Mouse (Mus musculus): ENCODE data around the gene Shb. TPM values are rescaled to one million over a fixed set of nuclear protein-coding genes. Genes with fewer than 3 reads are reported as not detected.

Shb gene
- polyA plus RNA-seq, 1 experiment = 11.4 TPM

DNA sequence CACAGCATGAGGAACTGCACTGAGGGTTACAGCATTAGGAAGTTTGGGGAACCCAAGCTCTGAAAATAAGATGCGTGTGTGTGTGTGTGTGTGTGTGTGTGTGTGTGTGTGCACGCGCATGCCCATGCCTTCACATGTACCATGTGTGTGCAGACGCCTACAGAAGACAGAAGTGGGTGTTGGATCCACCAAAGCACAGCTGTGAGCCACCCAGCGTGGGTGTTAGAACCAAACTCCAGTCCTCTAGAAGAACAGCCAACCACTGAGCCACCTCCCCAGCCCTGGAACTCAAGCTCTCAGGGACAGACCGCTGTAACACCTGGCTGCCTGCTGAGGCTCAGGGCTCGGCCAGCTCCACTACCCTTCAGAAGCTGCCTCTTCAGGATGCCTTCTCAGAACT lies 83.8 kb downstream of the Shb start:
- no peak for TF ChIP-seq POLR2A (IDR thresholded peaks at IDR 0.05; ENCODE audit: low read depth, low read length)
- TF ChIP-seq CTCF (IDR thresholded peaks at IDR 0.05; ENCODE audit: borderline replicate concordance, insufficient read depth, low read length) = no peak
- Histone ChIP-seq H3K4me1 (ENCODE audit: control insufficient read depth, insufficient read depth, low read length) (0 out of 2 replicates have a peak, but pooled peaks cover 2% of the 10 kb centered on the region), H3K27ac (ENCODE audit: insufficient read depth, low read length) (no peak overlapping the region), H3K4me3 (ENCODE audit: insufficient read depth, low read length) (no peak overlapping the region)

DNA sequence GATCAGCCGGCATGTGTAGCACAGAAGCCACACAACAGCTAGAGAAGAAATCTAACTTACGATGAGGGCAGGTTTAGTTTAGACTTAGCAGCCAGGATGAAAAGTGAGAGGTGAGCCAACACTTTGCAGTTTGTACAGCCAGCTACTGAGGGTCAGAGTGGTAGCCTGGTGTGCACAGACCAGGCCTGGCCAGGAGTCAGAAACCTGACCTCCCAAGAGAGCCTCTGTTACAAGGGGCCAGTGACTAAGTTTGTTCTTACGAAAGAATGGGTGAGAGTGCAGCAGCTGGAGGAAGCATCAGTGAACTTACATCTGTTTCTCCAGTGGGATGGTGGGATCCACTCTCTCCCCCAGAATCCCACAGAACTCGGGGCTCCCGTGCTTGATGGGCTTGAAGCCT lies 85.1 kb downstream of the Shb start:
- Histone ChIP-seq H3K27ac (ENCODE audit: insufficient read depth, low read length) (no peak overlapping the region), H3K4me1 (ENCODE audit: control insufficient read depth, insufficient read depth, low read length) (no peaks in the 10 kb centered on the region)
- TF ChIP-seq CTCF (IDR thresholded peaks at IDR 0.05; ENCODE audit: borderline replicate concordance, insufficient read depth, low read length) (no peak), POLR2A (IDR thresholded peaks at IDR 0.05; ENCODE audit: low read depth, low read length) (no peak)

DNA sequence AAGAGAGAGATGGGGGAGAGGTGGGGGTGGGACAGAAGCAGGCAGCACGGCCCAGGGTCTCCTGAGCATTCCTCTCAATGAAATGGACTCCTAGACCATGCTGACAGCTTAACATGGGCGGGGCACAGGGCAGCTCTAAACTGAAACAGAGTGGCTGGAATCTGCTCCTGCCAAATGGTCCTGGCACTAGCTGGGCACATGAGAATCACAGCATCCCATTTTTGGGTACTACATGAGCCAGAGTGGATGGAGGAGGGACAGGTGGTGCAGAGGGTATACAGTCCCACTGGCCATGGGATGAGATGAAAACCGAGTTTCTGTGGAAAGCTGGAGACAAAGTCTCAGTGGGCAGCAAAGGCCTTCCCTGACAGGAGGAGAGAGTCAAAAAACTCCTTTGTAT lies 87.0 kb downstream of the Shb start:
- Histone ChIP-seq H3K4me1 (ENCODE audit: control insufficient read depth, insufficient read depth, low read length) (no peaks in the 10 kb centered on the region), H3K4me3 (ENCODE audit: insufficient read depth, low read length) (no peak overlapping the region), H3K27ac (ENCODE audit: insufficient read depth, low read length) (no peak overlapping the region)
- TF ChIP-seq CTCF (IDR thresholded peaks at IDR 0.05; ENCODE audit: borderline replicate concordance, insufficient read depth, low read length) = no peak
- no peak for TF ChIP-seq POLR2A (IDR thresholded peaks at IDR 0.05; ENCODE audit: low read depth, low read length)

More for the DNA sequence above, 85.1 kb downstream of the Shb start:
- no peak overlapping the region for H3K4me3 ChIP-seq (ENCODE audit: insufficient read depth, low read length)

DNA sequence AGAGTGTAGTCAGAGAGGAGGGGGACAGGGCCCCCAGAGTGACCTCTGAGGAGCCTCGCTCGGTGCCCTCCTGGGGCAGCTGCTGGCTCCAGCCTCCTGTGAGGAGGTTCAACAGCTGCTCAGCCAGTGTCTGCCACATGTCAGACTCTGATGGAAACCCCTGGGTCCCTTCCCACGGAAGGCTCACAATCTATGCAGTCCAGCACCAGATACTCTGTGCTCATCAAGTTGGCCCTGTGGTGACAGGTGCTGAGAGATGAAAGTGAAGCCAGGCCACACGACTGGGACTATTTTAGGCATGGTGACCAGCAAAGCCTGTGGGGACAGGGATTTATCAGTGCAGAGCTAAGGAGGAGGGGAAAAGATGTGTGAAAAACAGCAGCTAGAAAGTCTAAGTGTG lies 87.5 kb downstream of the Shb start:
- Histone ChIP-seq H3K4me1 (ENCODE audit: control insufficient read depth, insufficient read depth, low read length) (no peaks in the 10 kb centered on the region), H3K4me3 (ENCODE audit: insufficient read depth, low read length) (no peak overlapping the region), H3K27ac (ENCODE audit: insufficient read depth, low read length) (no peak overlapping the region)
- TF ChIP-seq CTCF (IDR thresholded peaks at IDR 0.05; ENCODE audit: borderline replicate concordance, insufficient read depth, low read length) = no peak

DNA sequence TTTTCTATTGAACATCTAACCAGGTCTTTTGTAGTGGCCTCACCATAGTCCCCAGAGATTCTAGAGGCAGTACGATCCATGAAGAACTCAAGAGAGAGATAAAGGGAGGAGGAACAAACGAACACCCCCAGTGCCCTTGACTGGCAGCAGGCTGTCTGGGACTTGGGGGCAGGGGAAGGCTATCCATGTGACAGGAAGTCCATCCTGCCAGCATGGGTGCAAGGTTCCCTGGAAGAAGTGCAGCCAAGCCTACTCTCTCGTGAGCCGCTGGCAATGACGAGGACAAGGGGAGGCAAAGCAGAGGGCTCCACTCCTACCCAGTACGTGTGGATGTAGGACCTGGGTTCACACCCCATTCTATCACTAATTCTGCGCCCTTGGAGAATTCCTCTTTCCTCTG lies 88.6 kb downstream of the Shb start:
- no peak for TF ChIP-seq POLR2A (IDR thresholded peaks at IDR 0.05; ENCODE audit: low read depth, low read length)
- TF ChIP-seq CTCF (IDR thresholded peaks at IDR 0.05; ENCODE audit: borderline replicate concordance, insufficient read depth, low read length) = no peak
- Histone ChIP-seq H3K27ac (ENCODE audit: insufficient read depth, low read length) (no peak overlapping the region), H3K4me1 (ENCODE audit: control insufficient read depth, insufficient read depth, low read length) (no peaks in the 10 kb centered on the region), H3K4me3 (ENCODE audit: insufficient read depth, low read length) (no peak overlapping the region)

DNA sequence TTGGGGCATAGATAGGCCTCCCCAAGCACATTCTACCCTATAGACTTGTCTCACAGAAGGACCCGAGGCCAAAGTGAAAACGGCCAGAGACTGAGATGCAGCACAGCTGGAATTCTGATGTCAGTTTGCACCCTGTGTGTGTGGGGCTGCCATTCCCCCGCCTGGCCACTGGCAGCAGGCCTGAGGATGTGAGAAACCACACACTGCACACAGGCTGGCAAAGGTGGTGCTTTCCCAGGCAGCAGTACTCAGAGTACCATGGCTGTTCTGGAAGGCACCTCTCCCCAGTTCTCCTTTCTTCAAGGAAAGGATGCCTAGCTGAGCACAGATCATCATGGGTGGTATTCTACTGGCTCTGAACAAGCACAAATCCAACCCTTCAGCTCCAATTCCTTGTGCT lies 90.0 kb downstream of the Shb start:
- no peak overlapping the region for H3K4me3 ChIP-seq (ENCODE audit: insufficient read depth, low read length)
- H3K4me1 ChIP-seq (ENCODE audit: control insufficient read depth, insufficient read depth, low read length) = no peaks in the 10 kb centered on the region
- TF ChIP-seq POLR2A (IDR thresholded peaks at IDR 0.05; ENCODE audit: low read depth, low read length) = no peak
- no peak; the same call in 1 of the 2 replicates for TF ChIP-seq CTCF (IDR thresholded peaks at IDR 0.05; ENCODE audit: borderline replicate concordance, insufficient read depth, low read length)
- H3K27ac ChIP-seq (ENCODE audit: insufficient read depth, low read length) = no peak overlapping the region

DNA sequence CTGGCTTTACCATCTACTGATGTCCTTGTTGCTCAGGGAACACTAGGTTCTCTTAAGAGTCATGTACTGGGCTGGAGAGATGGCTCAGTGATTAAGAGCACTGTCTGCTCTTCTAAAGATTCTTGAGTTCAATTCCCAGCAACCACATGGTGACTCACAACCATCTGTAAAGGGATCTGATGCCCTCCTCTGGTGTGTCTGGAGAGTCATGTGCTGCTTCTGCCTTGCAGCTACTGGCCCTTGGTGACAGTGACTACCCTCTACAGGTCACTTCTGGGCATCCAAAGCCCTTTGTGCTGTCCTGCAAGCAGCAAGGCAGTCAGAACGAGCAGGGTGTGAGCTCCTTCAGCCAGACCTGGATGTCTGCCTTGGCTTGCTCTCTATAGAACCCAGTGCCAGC lies 90.5 kb downstream of the Shb start:
- Histone ChIP-seq H3K4me3 (ENCODE audit: insufficient read depth, low read length) (no peak overlapping the region), H3K4me1 (ENCODE audit: control insufficient read depth, insufficient read depth, low read length) (no peaks in the 10 kb centered on the region), H3K27ac (ENCODE audit: insufficient read depth, low read length) (no peak overlapping the region)
- no peak for TF ChIP-seq CTCF (IDR thresholded peaks at IDR 0.05; ENCODE audit: borderline replicate concordance, insufficient read depth, low read length)
- TF ChIP-seq POLR2A (IDR thresholded peaks at IDR 0.05; ENCODE audit: low read depth, low read length) = no peak

DNA sequence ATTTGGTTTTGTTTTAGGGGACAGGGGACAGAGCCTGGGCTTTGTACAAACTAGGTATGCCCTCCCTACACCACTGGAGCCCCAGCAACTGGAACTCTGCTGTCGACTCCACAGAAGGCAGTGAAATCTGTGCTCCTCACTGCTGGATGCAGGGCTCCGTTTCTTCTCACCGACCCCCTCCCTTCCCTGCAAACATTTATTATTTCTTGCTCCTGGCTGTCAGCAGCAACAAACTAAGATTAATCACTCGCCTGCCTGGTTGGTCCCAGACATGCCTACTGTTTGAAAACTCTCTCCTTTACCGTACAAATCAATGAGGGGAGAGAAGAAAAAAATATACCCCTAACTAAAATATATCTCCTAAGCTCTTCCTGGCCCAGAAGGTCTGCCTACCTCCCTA lies 93.0 kb downstream of the Shb start:
- no peak for TF ChIP-seq POLR2A (IDR thresholded peaks at IDR 0.05; ENCODE audit: low read depth, low read length)
- TF ChIP-seq CTCF (IDR thresholded peaks at IDR 0.05; ENCODE audit: borderline replicate concordance, insufficient read depth, low read length) = no peak
- Histone ChIP-seq H3K4me3 (ENCODE audit: insufficient read depth, low read length) (no peak overlapping the region), H3K27ac (ENCODE audit: insufficient read depth, low read length) (no peak overlapping the region), H3K4me1 (ENCODE audit: control insufficient read depth, insufficient read depth, low read length) (no peaks in the 10 kb centered on the region)

DNA sequence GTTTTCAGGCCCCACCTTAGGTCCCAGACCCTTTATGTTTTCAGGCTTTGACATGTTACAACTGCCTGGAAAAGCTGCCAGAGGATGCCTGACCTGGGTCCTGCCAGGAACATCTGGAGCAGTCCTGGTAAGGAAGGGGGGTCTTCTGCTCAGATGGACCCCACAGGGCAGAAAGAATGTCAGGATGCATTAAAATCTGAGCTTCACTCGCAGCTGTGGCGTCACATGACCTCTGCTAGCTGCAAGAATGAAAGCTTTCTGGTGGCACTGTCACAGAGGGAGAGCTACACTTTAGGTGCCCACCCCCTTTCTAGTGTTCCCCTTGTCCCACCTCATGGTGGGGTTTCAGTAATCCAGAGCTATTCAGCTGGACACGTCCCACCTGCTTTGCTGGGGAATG lies 95.3 kb downstream of the Shb start:
- no peak for TF ChIP-seq POLR2A (IDR thresholded peaks at IDR 0.05; ENCODE audit: low read depth, low read length)
- TF ChIP-seq CTCF (IDR thresholded peaks at IDR 0.05; ENCODE audit: borderline replicate concordance, insufficient read depth, low read length) = no peak
- Histone ChIP-seq H3K4me1 (ENCODE audit: control insufficient read depth, insufficient read depth, low read length) (no peaks in the 10 kb centered on the region), H3K27ac (ENCODE audit: insufficient read depth, low read length) (no peak overlapping the region), H3K4me3 (ENCODE audit: insufficient read depth, low read length) (no peak overlapping the region)

DNA sequence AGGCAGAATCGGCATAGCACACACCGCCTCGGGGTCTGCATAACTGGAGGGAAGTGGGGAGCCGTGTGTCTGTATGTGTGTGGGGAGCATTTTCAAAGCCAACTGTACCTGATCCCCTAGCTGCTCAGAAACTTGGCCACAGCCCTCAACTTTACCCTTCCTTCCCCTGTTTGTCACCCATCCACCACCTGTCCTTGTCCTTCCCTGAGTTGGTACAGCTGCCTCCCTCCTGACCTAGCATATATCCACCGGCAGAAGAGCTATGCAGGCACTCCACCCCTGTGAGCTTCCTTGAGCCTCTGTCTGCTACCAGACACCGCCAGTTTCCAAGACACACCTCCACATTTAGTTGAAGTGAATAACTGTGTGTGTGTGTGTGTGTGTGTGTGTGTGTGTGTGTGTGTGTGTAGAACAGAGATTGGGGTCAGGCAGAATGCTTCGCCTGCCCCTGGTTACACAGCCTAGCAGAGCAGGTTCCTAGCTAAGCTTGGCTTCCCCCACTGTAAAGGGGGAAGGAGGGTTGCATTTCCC lies 95.8 kb downstream of the Shb start:
- Histone ChIP-seq H3K4me1 (ENCODE audit: control insufficient read depth, insufficient read depth, low read length) (no peaks in the 10 kb centered on the region), H3K27ac (ENCODE audit: insufficient read depth, low read length) (no peak overlapping the region), H3K4me3 (ENCODE audit: insufficient read depth, low read length) (no peak overlapping the region)
- TF ChIP-seq CTCF (IDR thresholded peaks at IDR 0.05; ENCODE audit: borderline replicate concordance, insufficient read depth, low read length) = no peak
- no peak for TF ChIP-seq POLR2A (IDR thresholded peaks at IDR 0.05; ENCODE audit: low read depth, low read length)

DNA sequence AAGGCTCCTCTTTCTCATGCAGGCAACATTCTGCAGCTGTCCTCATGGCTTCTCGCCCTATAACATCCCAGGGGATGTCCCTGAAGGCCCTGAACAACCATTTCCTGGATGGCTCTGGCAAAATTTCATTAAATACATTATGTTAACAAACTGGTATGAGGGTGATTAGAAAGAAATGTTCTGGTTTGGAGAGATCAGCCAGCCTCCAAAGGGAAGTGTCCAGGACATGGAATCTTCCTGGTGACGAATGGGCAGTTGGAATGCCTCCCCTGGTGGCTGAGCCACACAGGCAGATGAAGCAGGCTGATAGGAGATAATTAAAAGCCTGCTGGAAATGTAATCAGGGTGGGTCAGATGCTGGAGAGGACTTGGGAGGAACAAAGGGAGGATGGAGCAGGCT lies 96.4 kb downstream of the Shb start:
- TF ChIP-seq CTCF (IDR thresholded peaks at IDR 0.05; ENCODE audit: borderline replicate concordance, insufficient read depth, low read length) = no peak
- no peak for TF ChIP-seq POLR2A (IDR thresholded peaks at IDR 0.05; ENCODE audit: low read depth, low read length)
- Histone ChIP-seq H3K4me3 (ENCODE audit: insufficient read depth, low read length) (no peak overlapping the region), H3K27ac (ENCODE audit: insufficient read depth, low read length) (no peak overlapping the region), H3K4me1 (ENCODE audit: control insufficient read depth, insufficient read depth, low read length) (no peaks in the 10 kb centered on the region)

Measured in embryonic fibroblast, embryonic 13.5 days (primary cell).